Mouse (Mus musculus) MEL (cell line): ENCODE measurements around the gene Rabgap1l. TPM values are rescaled to one million over a fixed set of nuclear protein-coding genes. Genes with fewer than 3 reads are reported as not detected.

Source experiments
- DNase-seq: peaks from one replicate; pipeline ENCODE4 v3.0.0; 2011; ENCODE audit warnings: low read depth, low spot score
- H3K27ac ChIP-seq: 2 replicates; pipeline ENCODE4 v1.5.1; 2012; ENCODE audit warnings: low read depth, mild to moderate bottlenecking, control low read depth, low read length, moderate library complexity; ENCODE audit not compliant: control insufficient read depth
- H3K27me3 ChIP-seq, 2 experiments: fragments of 150-350 bp in 1 of 2; sonication (generic) in 1 of 2; 2 replicates each; pipeline ENCODE4 v1.6.1; 2012; ENCODE audit warnings: low read length in 2 of 2, mild to moderate bottlenecking in 2 of 2, improper control_type of control experiment in 1 of 2, moderate library complexity in 1 of 2; ENCODE audit not compliant: insufficient read depth in 2 of 2, control insufficient read depth in 1 of 2
- H3K36me3 ChIP-seq, 2 experiments: 2 replicates each; pipeline ENCODE4 v1.6.1; 2012 to 2014; ENCODE audit warnings: low read length in 2 of 2, improper control_type of control experiment in 1 of 2, inconsistent platforms in 1 of 2, mild to moderate bottlenecking in 1 of 2; ENCODE audit not compliant: insufficient read depth in 2 of 2, control insufficient read depth in 1 of 2
- H3K4me1 ChIP-seq, 2 experiments: fragments of 150-350 bp in 1 of 2; sonication (generic) in 1 of 2; 2 replicates each; pipeline ENCODE4 v1.6.1; 2012; ENCODE audit warnings: low read length in 2 of 2, improper control_type of control experiment in 1 of 2, mild to moderate bottlenecking in 1 of 2; ENCODE audit not compliant: insufficient read depth in 2 of 2, control insufficient read depth in 1 of 2
- H3K4me3 ChIP-seq, 2 experiments: fragments of 150-350 bp in 1 of 2; sonication (generic) in 1 of 2; 2 replicates each; pipeline ENCODE4 v1.5.1; 2012; ENCODE audit warnings: low read depth in 2 of 2, low read length in 2 of 2, mild to moderate bottlenecking in 2 of 2, moderate library complexity in 2 of 2, control low read depth in 1 of 2, improper control_type of control experiment in 1 of 2; ENCODE audit not compliant: control insufficient read depth in 1 of 2, insufficient read depth in 1 of 2
- H3K79me2 ChIP-seq: 2 replicates; pipeline ENCODE4 v1.6.1; 2012; ENCODE audit warnings: mild to moderate bottlenecking, low read length, moderate library complexity; ENCODE audit not compliant: control insufficient read depth, poor library complexity, insufficient read depth
- H3K9ac ChIP-seq: 2 replicates; pipeline ENCODE4 v1.6.1; 2012; ENCODE audit warnings: low read depth, mild to moderate bottlenecking, control low read depth, low read length, moderate library complexity; ENCODE audit not compliant: control insufficient read depth, poor library complexity, severe bottlenecking
- H3K9me3 ChIP-seq: fragments of 150-350 bp; sonication (generic); replicated peaks from 2 replicates; pipeline ENCODE4 v1.6.1; 2012; ENCODE audit warnings: mild to moderate bottlenecking, low read length, improper control_type of control experiment, moderate library complexity; ENCODE audit not compliant: insufficient read depth
- EP300 ChIP-seq, 2 experiments: IDR thresholded peaks; 2 replicates each; pipeline ENCODE4 v1.6.1; 2011; ENCODE audit warnings: improper control_type of control experiment in 2 of 2, low read length in 2 of 2, low read depth in 1 of 2, mild to moderate bottlenecking in 1 of 2
- ETS1 ChIP-seq: IDR thresholded peaks from 2 replicates; pipeline ENCODE4 v1.6.1; 2012; ENCODE audit warnings: low read depth, mild to moderate bottlenecking, inconsistent platforms, low read length, improper control_type of control experiment, moderate library complexity
- GABPA ChIP-seq: IDR thresholded peaks from 2 replicates; pipeline ENCODE4 v1.6.1; 2012; ENCODE audit warnings: low read depth, mild to moderate bottlenecking, inconsistent platforms, low read length, improper control_type of control experiment, moderate library complexity
- GATA1 ChIP-seq: IDR thresholded peaks from 2 replicates; pipeline ENCODE4 v1.6.1; 2011; ENCODE audit warnings: low read depth, low read length, improper control_type of control experiment
- HCFC1 ChIP-seq: IDR thresholded peaks from 2 replicates; pipeline ENCODE4 v1.6.1; 2012; ENCODE audit warnings: low read depth, mild to moderate bottlenecking, inconsistent platforms, low read length, improper control_type of control experiment, moderate library complexity
- MAFK ChIP-seq: IDR thresholded peaks from 2 replicates; pipeline ENCODE4 v1.6.1; 2011; ENCODE audit warnings: low read depth, mild to moderate bottlenecking, low read length, improper control_type of control experiment, borderline replicate concordance
- MAZ ChIP-seq: IDR thresholded peaks from 2 replicates; pipeline ENCODE4 v1.6.1; 2012; ENCODE audit warnings: low read depth, mild to moderate bottlenecking, inconsistent platforms, low read length, improper control_type of control experiment
- MYB ChIP-seq: IDR thresholded peaks from 2 replicates; pipeline ENCODE4 v1.6.1; 2011; ENCODE audit warnings: mild to moderate bottlenecking, low read depth, low read length, improper control_type of control experiment
- NRF1 ChIP-seq: IDR thresholded peaks from 2 replicates; pipeline ENCODE4 v1.6.1; 2014; ENCODE audit warnings: low read depth, mild to moderate bottlenecking, inconsistent platforms, low read length, improper control_type of control experiment, moderate library complexity; ENCODE audit not compliant: poor library complexity, insufficient read depth, severe bottlenecking
- RCOR1 ChIP-seq: IDR thresholded peaks from 2 replicates; pipeline ENCODE4 v1.6.1; 2012; ENCODE audit warnings: low read depth, mild to moderate bottlenecking, inconsistent platforms, low read length, improper control_type of control experiment
- SIN3A ChIP-seq: IDR thresholded peaks from 2 replicates; pipeline ENCODE4 v1.6.1; 2012; ENCODE audit warnings: low read length, improper control_type of control experiment, inconsistent platforms
- TAL1 ChIP-seq: IDR thresholded peaks from 2 replicates; pipeline ENCODE4 v1.6.1; 2012; ENCODE audit warnings: mild to moderate bottlenecking, inconsistent platforms, low read length, moderate library complexity, mixed read lengths
- TBP ChIP-seq: IDR thresholded peaks from 2 replicates; pipeline ENCODE4 v1.8.0; 2011; ENCODE audit warnings: low read depth, low read length, improper control_type of control experiment
- TCF12 ChIP-seq: IDR thresholded peaks from 2 replicates; pipeline ENCODE4 v1.6.1; 2014; ENCODE audit warnings: low read depth, mild to moderate bottlenecking, inconsistent platforms, low read length, improper control_type of control experiment, moderate library complexity
- USF2 ChIP-seq, 2 experiments: IDR thresholded peaks; 2 replicates each; pipeline ENCODE4 v1.6.1; 2011 to 2012; ENCODE audit warnings: improper control_type of control experiment in 2 of 2, low read length in 2 of 2, borderline replicate concordance in 1 of 2, inconsistent platforms in 1 of 2, low read depth in 1 of 2, mild to moderate bottlenecking in 1 of 2; ENCODE audit not compliant: insufficient read depth in 1 of 2
- ZC3H11A ChIP-seq: IDR thresholded peaks from 2 replicates; pipeline ENCODE4 v1.6.1; 2012; ENCODE audit warnings: low read depth, mild to moderate bottlenecking, inconsistent platforms, low read length, improper control_type of control experiment
- ZKSCAN1 ChIP-seq: IDR thresholded peaks from 2 replicates; pipeline ENCODE4 v1.6.1; 2012; ENCODE audit warnings: low read depth, mild to moderate bottlenecking, inconsistent platforms, low read length, improper control_type of control experiment, moderate library complexity
- polyA plus RNA-seq, 2 experiments: library from polyadenylated mRNA; stranded (reverse) in 1 of 2; unstranded in 1 of 2; fragments of >175 nt in 1 of 2; fragments of >200 nt in 1 of 2; gene quantifications; 2 replicates each; pipeline versions ENCODE4 v1.2.1 to v1.2.4; 2012; ENCODE audit warnings: low replicate concordance in 2 of 2, low read depth in 1 of 2; ENCODE audit not compliant: insufficient read length in 2 of 2, insufficient read depth in 1 of 2, missing spikeins in 1 of 2
- total RNA-seq: library from RNA; depleted of rRNA; stranded (reverse); fragments of 300-350 nt; gene quantifications from 2 replicates; pipeline ENCODE4 v1.2.3, GENCODE M21; 2012

Gene Rabgap1l
- total and polyA plus RNA-seq, 3 experiments = 24.1 to 26.2 TPM; not detected in 1

- TF ChIP-seq MAFK = no peak
- no peak for TF ChIP-seq ZC3H11A
- TF ChIP-seq USF2 (IDR thresholded peaks at IDR 0.05; ENCODE audit: borderline replicate concordance in 1 of 2, insufficient read depth in 1 of 2, low read depth in 1 of 2, low read length in 2 of 2) = no peak
Observed at GRCm38 (mm10) chr1:160823638-160824037, 30.6 kb upstream of the Rabgap1l start (continued).

GRCm38 (mm10) chr1:160814198-160814597 lies 21.2 kb upstream of the Rabgap1l start:
- Histone ChIP-seq H3K79me2 (no peaks in the 10 kb centered on the region), H3K9ac (no peak overlapping the region), H3K4me3 (no peak overlapping the region), H3K36me3 (peaks cover 0 to 20% of the 10 kb centered on the region in 2 experiments; a peak in 2 of 4 replicates), H3K4me1 (peaks cover 14 to 21% of the 10 kb centered on the region in 2 experiments), H3K27me3 (no peaks in the 10 kb centered on the region), H3K27ac (no peak overlapping the region), H3K9me3 (no peaks in the 10 kb centered on the region)
- DNase-seq = no peak
- no peak for TF ChIP-seq MAZ

- H3K4me1 ChIP-seq = peaks cover 14 to 21% of the 10 kb centered on the region in 2 experiments
- no peaks in the 10 kb centered on the region for H3K27me3 ChIP-seq
- peaks cover 0 to 20% of the 10 kb centered on the region in 2 experiments; a peak in 2 of 4 replicates for H3K36me3 ChIP-seq
- no peak overlapping the region for H3K9ac ChIP-seq
- no peaks in the 10 kb centered on the region for H3K79me2 ChIP-seq
- peak overlapping the region; percentile 82 for H3K27ac ChIP-seq
- H3K9me3 ChIP-seq = no peaks in the 10 kb centered on the region
- TF ChIP-seq EP300 (IDR thresholded peaks at IDR 0.05; ENCODE audit: low read depth in 1 of 2, low read length in 2 of 2) (peak; percentile 13 to 40; a peak in 2 of 4 replicates), GATA1 (peak; percentile 74), TBP (0 out of 2 replicates have a peak, but pooled peaks have one; percentile 25), ETS1 (peak; percentile 72), SIN3A (peak; percentile 60; the same call in 1 of the 2 replicates), NRF1 (no peak), TCF12 (no peak)
- peak overlapping the region in 1 of 2 experiments; percentile 45; a peak in 2 of 4 replicates for H3K4me3 ChIP-seq
- DNase-seq = peak; percentile 75
Observed at GRCm38 (mm10) chr1:160812428-160812827, 19.4 kb upstream of the Rabgap1l start.

- peak overlapping the region; percentile 71 for H3K27ac ChIP-seq
- H3K9ac ChIP-seq = 0 out of 2 replicates have a peak overlapping the region, but pooled peaks have one; percentile 4
- TF ChIP-seq TAL1 = peak; percentile 45
- TF ChIP-seq ZKSCAN1 = no peak
- peak; percentile 36; the same call in 1 of the 2 replicates for TF ChIP-seq TCF12
- no peak for TF ChIP-seq SIN3A
- 0 out of 2 replicates have a peak, but pooled peaks have one; percentile 18 for TF ChIP-seq MYB
- TF ChIP-seq HCFC1 = no peak
- no peak for TF ChIP-seq GABPA
- peak in 1 of 2 experiments; percentile 50; a peak in 1 of 4 replicates for TF ChIP-seq EP300 (IDR thresholded peaks at IDR 0.05; ENCODE audit: low read depth in 1 of 2, low read length in 2 of 2)
- TF ChIP-seq GATA1 = 0 out of 2 replicates have a peak, but pooled peaks have one; percentile 15
- TF ChIP-seq MAFK = no peak
- 0 out of 2 replicates have a peak, but pooled peaks have one; percentile 28 for TF ChIP-seq ETS1
- no peak for TF ChIP-seq RCOR1
- H3K27me3 ChIP-seq = no peaks in the 10 kb centered on the region
- H3K4me1 ChIP-seq = peaks cover 14 to 21% of the 10 kb centered on the region in 2 experiments
- DNase-seq = peak; percentile 61
- peak overlapping the region in 1 of 2 experiments; percentile 45; a peak in 2 of 4 replicates for H3K4me3 ChIP-seq
- H3K79me2 ChIP-seq = no peaks in the 10 kb centered on the region
- H3K36me3 ChIP-seq = peaks cover 0 to 20% of the 10 kb centered on the region in 2 experiments; a peak in 2 of 4 replicates
- no peaks in the 10 kb centered on the region for H3K9me3 ChIP-seq
Observed at GRCm38 (mm10) chr1:160811930-160812329, 18.9 kb upstream of the Rabgap1l start.
